Mouse (Mus musculus) MEL (cell line): ENCODE measurements at regions not wholly inside any gene's neighbourhood (a gene's known extent, or its start where the extent isn't known, plus 50 kb on each side); places are given as distances from the start of the nearest gene placed in this dataset.

Experiments
- DNase-seq: peaks from one replicate; pipeline ENCODE4 v3.0.0; 2011; ENCODE audit warnings: low read depth, low spot score
- H3K27ac ChIP-seq: 2 replicates; pipeline ENCODE4 v1.5.1; 2012; ENCODE audit warnings: low read depth, mild to moderate bottlenecking, control low read depth, low read length, moderate library complexity; ENCODE audit not compliant: control insufficient read depth
- H3K27me3 ChIP-seq, 2 experiments: fragments of 150-350 bp in 1 of 2; sonication (generic) in 1 of 2; 2 replicates each; pipeline ENCODE4 v1.6.1; 2012; ENCODE audit warnings: low read length in 2 of 2, mild to moderate bottlenecking in 2 of 2, improper control_type of control experiment in 1 of 2, moderate library complexity in 1 of 2; ENCODE audit not compliant: insufficient read depth in 2 of 2, control insufficient read depth in 1 of 2
- H3K36me3 ChIP-seq, 2 experiments: 2 replicates each; pipeline ENCODE4 v1.6.1; 2012 to 2014; ENCODE audit warnings: low read length in 2 of 2, improper control_type of control experiment in 1 of 2, inconsistent platforms in 1 of 2, mild to moderate bottlenecking in 1 of 2; ENCODE audit not compliant: insufficient read depth in 2 of 2, control insufficient read depth in 1 of 2
- H3K4me1 ChIP-seq, 2 experiments: fragments of 150-350 bp in 1 of 2; sonication (generic) in 1 of 2; 2 replicates each; pipeline ENCODE4 v1.6.1; 2012; ENCODE audit warnings: low read length in 2 of 2, improper control_type of control experiment in 1 of 2, mild to moderate bottlenecking in 1 of 2; ENCODE audit not compliant: insufficient read depth in 2 of 2, control insufficient read depth in 1 of 2
- H3K4me3 ChIP-seq, 2 experiments: fragments of 150-350 bp in 1 of 2; sonication (generic) in 1 of 2; 2 replicates each; pipeline ENCODE4 v1.5.1; 2012; ENCODE audit warnings: low read depth in 2 of 2, low read length in 2 of 2, mild to moderate bottlenecking in 2 of 2, moderate library complexity in 2 of 2, control low read depth in 1 of 2, improper control_type of control experiment in 1 of 2; ENCODE audit not compliant: control insufficient read depth in 1 of 2, insufficient read depth in 1 of 2
- H3K79me2 ChIP-seq: 2 replicates; pipeline ENCODE4 v1.6.1; 2012; ENCODE audit warnings: mild to moderate bottlenecking, low read length, moderate library complexity; ENCODE audit not compliant: control insufficient read depth, poor library complexity, insufficient read depth
- H3K9ac ChIP-seq: 2 replicates; pipeline ENCODE4 v1.6.1; 2012; ENCODE audit warnings: low read depth, mild to moderate bottlenecking, control low read depth, low read length, moderate library complexity; ENCODE audit not compliant: control insufficient read depth, poor library complexity, severe bottlenecking
- H3K9me3 ChIP-seq: fragments of 150-350 bp; sonication (generic); replicated peaks from 2 replicates; pipeline ENCODE4 v1.6.1; 2012; ENCODE audit warnings: mild to moderate bottlenecking, low read length, improper control_type of control experiment, moderate library complexity; ENCODE audit not compliant: insufficient read depth
- CHD1 ChIP-seq: IDR thresholded peaks from 2 replicates; pipeline ENCODE4 v1.6.1; 2012; ENCODE audit warnings: low read depth, mild to moderate bottlenecking, inconsistent platforms, low read length, improper control_type of control experiment
- CTCF ChIP-seq, 3 experiments: IDR thresholded peaks in 2 of 3; conservative IDR thresholded peaks in 1 of 3; 2 replicates each; pipeline ENCODE4 v1.5.1; 2011 to 2012; ENCODE audit warnings: low read length in 3 of 3, low read depth in 2 of 3, mild to moderate bottlenecking in 2 of 3, improper control_type of control experiment in 1 of 3, inconsistent platforms in 1 of 3, mixed read lengths in 1 of 3, moderate library complexity in 1 of 3; ENCODE audit not compliant: control insufficient read depth in 1 of 3, insufficient read depth in 1 of 3, poor library complexity in 1 of 3, severe bottlenecking in 1 of 3
- E2F4 ChIP-seq: IDR thresholded peaks from 2 replicates; pipeline ENCODE4 v1.6.1; 2011; ENCODE audit warnings: low read depth, low read length, improper control_type of control experiment, borderline replicate concordance
- ELF1 ChIP-seq: IDR thresholded peaks from 2 replicates; pipeline ENCODE4 v1.6.1; 2014; ENCODE audit warnings: low read depth, mild to moderate bottlenecking, inconsistent platforms, low read length, improper control_type of control experiment, moderate library complexity
- ETS1 ChIP-seq: IDR thresholded peaks from 2 replicates; pipeline ENCODE4 v1.6.1; 2012; ENCODE audit warnings: low read depth, mild to moderate bottlenecking, inconsistent platforms, low read length, improper control_type of control experiment, moderate library complexity
- GATA1 ChIP-seq: IDR thresholded peaks from 2 replicates; pipeline ENCODE4 v1.6.1; 2011; ENCODE audit warnings: low read depth, low read length, improper control_type of control experiment
- MAFK ChIP-seq: IDR thresholded peaks from 2 replicates; pipeline ENCODE4 v1.6.1; 2011; ENCODE audit warnings: low read depth, mild to moderate bottlenecking, low read length, improper control_type of control experiment, borderline replicate concordance
- MAX ChIP-seq: IDR thresholded peaks from 2 replicates; pipeline ENCODE4 v1.6.1; 2011; ENCODE audit warnings: low read length, improper control_type of control experiment
- MYB ChIP-seq: IDR thresholded peaks from 2 replicates; pipeline ENCODE4 v1.6.1; 2011; ENCODE audit warnings: mild to moderate bottlenecking, low read depth, low read length, improper control_type of control experiment
- MYC ChIP-seq: IDR thresholded peaks from 2 replicates; pipeline ENCODE4 v1.6.1; 2011; ENCODE audit warnings: low read depth, mild to moderate bottlenecking, low read length, improper control_type of control experiment, moderate library complexity
- NELFE ChIP-seq: IDR thresholded peaks from 2 replicates; pipeline ENCODE4 v1.6.1; 2011; ENCODE audit warnings: low read depth, low read length, improper control_type of control experiment
- NRF1 ChIP-seq: IDR thresholded peaks from 2 replicates; pipeline ENCODE4 v1.6.1; 2014; ENCODE audit warnings: low read depth, mild to moderate bottlenecking, inconsistent platforms, low read length, improper control_type of control experiment, moderate library complexity; ENCODE audit not compliant: poor library complexity, insufficient read depth, severe bottlenecking
- SIN3A ChIP-seq: IDR thresholded peaks from 2 replicates; pipeline ENCODE4 v1.6.1; 2012; ENCODE audit warnings: low read length, improper control_type of control experiment, inconsistent platforms
- TBP ChIP-seq: IDR thresholded peaks from 2 replicates; pipeline ENCODE4 v1.8.0; 2011; ENCODE audit warnings: low read depth, low read length, improper control_type of control experiment
- USF1 ChIP-seq: IDR thresholded peaks from 2 replicates; pipeline ENCODE4 v1.6.1; 2014; ENCODE audit warnings: low read depth, mild to moderate bottlenecking, inconsistent platforms, low read length, improper control_type of control experiment, moderate library complexity
- USF2 ChIP-seq, 2 experiments: IDR thresholded peaks; 2 replicates each; pipeline ENCODE4 v1.6.1; 2011 to 2012; ENCODE audit warnings: improper control_type of control experiment in 2 of 2, low read length in 2 of 2, borderline replicate concordance in 1 of 2, inconsistent platforms in 1 of 2, low read depth in 1 of 2, mild to moderate bottlenecking in 1 of 2; ENCODE audit not compliant: insufficient read depth in 1 of 2
- ZNF384 ChIP-seq: IDR thresholded peaks from 2 replicates; pipeline ENCODE4 v1.6.1; 2012; ENCODE audit warnings: low read depth, mild to moderate bottlenecking, inconsistent platforms, low read length, improper control_type of control experiment

DNA sequence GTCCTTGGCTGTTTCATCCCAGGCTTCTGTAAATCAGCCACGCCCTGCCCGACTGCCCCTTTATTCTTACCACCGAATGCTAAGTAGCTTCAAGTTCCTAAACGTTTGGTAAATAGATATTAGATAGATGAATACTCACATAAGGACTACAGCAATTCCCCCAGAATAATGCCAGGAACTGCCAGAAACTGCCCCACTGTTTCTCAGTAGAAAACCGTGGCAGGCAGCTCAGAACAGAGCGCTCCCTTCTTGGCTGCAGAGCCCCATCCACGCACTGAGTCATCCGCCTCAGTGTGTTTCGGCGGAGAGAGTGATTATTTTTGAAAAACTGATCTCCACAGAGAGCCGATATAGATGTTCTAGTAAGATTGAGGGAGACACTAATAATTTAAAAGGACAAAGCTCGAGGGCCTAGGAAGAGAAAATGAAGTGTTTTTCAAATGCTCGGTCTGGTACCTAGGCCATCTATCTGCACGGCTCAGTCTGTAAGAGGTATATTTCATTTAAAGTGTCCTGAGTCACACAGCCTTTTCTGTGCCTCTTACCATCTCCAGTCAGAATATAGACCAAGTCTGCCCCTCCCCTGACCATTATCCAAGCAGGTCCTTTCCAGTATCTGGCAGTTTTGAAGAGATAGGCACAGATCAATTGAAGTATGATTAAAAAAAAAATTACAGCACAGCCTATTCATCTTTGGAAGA lies 94.4 kb upstream of the Gm47985 start (continued):
- TF ChIP-seq MAX = no peak
- TF ChIP-seq CTCF (IDR thresholded peaks at IDR 0.05 in 2 of 3, conservative IDR thresholded peaks at IDR 0.05 in 1 of 3; ENCODE audit: control insufficient read depth in 1 of 3, insufficient read depth in 1 of 3, low read depth in 2 of 3, low read length in 3 of 3, poor library complexity in 1 of 3, severe bottlenecking in 1 of 3) = no peak
- TF ChIP-seq USF1 = no peak

DNA sequence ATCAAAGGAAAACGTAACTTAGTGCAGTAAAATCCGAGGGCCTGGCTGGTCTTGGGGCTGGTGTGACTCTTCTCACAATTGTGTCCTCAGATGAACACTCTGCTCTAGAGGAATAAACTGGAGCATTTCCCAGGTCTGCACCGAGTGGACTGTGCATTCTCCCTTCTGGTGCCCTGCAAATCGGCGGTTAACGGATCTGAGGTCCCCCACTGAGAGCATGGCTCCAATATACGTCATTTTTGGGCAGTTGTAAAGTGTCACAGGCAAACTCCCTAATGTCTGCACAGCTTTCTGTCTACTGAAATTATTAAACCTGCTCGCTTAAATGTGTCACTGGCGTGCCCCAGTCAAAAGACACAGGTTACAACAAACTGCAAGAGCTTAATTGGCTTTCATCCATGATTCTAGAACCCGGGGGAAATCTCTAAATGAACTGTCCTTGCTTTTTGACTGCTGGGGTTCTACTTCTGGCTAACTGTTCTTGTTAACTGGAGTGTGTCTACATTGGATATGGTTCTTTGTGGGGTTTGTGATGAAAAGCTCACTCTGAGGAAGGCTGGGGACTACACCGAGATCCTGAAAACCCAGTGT lies 93.7 kb upstream of the Gm47985 start:
- DNase-seq = peak; percentile 54
- H3K36me3 ChIP-seq = peaks cover 0 to 31% of the 10 kb centered on the region in 2 experiments; a peak in 2 of 4 replicates
- no peaks in the 10 kb centered on the region for H3K27me3 ChIP-seq
- TF ChIP-seq MYB (peak; percentile 68; the same call in 1 of the 2 replicates), NRF1 (no peak), CHD1 (no peak), NELFE (no peak), USF2 (IDR thresholded peaks at IDR 0.05; ENCODE audit: borderline replicate concordance in 1 of 2, insufficient read depth in 1 of 2, low read depth in 1 of 2, low read length in 2 of 2) (no peak), TBP (peak; percentile 5; the same call in 1 of the 2 replicates), ZNF384 (no peak; the same call in 1 of the 2 replicates), MAFK (no peak), SIN3A (peak; percentile 32; the same call in 1 of the 2 replicates), MYC (no peak), ELF1 (no peak)
- peak overlapping the region; percentile 90 for H3K27ac ChIP-seq
- peaks cover 19 to 30% of the 10 kb centered on the region in 2 experiments for H3K4me1 ChIP-seq
- peak overlapping the region; percentile 71 for H3K9ac ChIP-seq
- no peaks in the 10 kb centered on the region; the same call in 1 of the 2 replicates for H3K79me2 ChIP-seq
- peak overlapping the region; percentile 41 to 78 for H3K4me3 ChIP-seq
- no peaks in the 10 kb centered on the region for H3K9me3 ChIP-seq

DNA sequence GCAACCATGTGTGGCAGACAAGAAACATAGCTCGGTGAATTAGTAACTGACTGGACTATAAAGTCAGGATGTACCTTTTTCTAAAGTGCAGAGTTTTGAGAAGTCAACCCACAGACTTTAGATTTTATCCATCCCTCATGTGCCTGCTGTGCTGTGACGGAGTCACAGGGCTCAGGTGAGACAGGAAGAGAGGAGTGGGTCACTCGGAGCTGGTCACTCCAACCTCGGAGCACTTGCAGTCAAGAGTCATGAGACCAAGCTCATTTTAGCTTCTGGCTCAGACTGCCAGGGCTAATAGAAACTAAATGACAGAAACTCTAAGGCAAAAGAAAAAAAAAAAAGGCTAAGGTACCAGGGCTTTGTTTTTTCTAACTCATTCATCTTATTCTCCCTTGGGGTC lies 90.3 kb upstream of the Gm47985 start:
- Histone ChIP-seq H3K36me3 (peaks cover 0 to 31% of the 10 kb centered on the region in 2 experiments; a peak in 2 of 4 replicates), H3K27ac (no peak overlapping the region; the same call in 1 of the 2 replicates), H3K9me3 (no peaks in the 10 kb centered on the region), H3K9ac (no peak overlapping the region), H3K4me3 (no peak overlapping the region), H3K27me3 (no peaks in the 10 kb centered on the region), H3K4me1 (peaks cover 23 to 33% of the 10 kb centered on the region in 2 experiments), H3K79me2 (no peaks in the 10 kb centered on the region; the same call in 1 of the 2 replicates)
- TF ChIP-seq E2F4 = no peak
- no peak for TF ChIP-seq GATA1
- TF ChIP-seq MYB = no peak
- no peak for TF ChIP-seq NELFE
- no peak for TF ChIP-seq ETS1
- no peak for TF ChIP-seq MAFK
- TF ChIP-seq ELF1 = no peak
- no peak for DNase-seq
